Mouse (Mus musculus) MEL (cell line): ENCODE data around the gene Rabep1. TPM values are rescaled to one million over a fixed set of nuclear protein-coding genes. Genes with fewer than 3 reads are reported as not detected.

Source experiments
- DNase-seq: peaks from one replicate; pipeline ENCODE4 v3.0.0; 2011; ENCODE audit warnings: low read depth, low spot score
- H3K27ac ChIP-seq: 2 replicates; pipeline ENCODE4 v1.5.1; 2012; ENCODE audit warnings: low read depth, mild to moderate bottlenecking, control low read depth, low read length, moderate library complexity; ENCODE audit not compliant: control insufficient read depth
- H3K27me3 ChIP-seq, 2 experiments: fragments of 150-350 bp in 1 of 2; sonication (generic) in 1 of 2; 2 replicates each; pipeline ENCODE4 v1.6.1; 2012; ENCODE audit warnings: low read length in 2 of 2, mild to moderate bottlenecking in 2 of 2, improper control_type of control experiment in 1 of 2, moderate library complexity in 1 of 2; ENCODE audit not compliant: insufficient read depth in 2 of 2, control insufficient read depth in 1 of 2
- H3K36me3 ChIP-seq, 2 experiments: 2 replicates each; pipeline ENCODE4 v1.6.1; 2012 to 2014; ENCODE audit warnings: low read length in 2 of 2, improper control_type of control experiment in 1 of 2, inconsistent platforms in 1 of 2, mild to moderate bottlenecking in 1 of 2; ENCODE audit not compliant: insufficient read depth in 2 of 2, control insufficient read depth in 1 of 2
- H3K4me1 ChIP-seq, 2 experiments: fragments of 150-350 bp in 1 of 2; sonication (generic) in 1 of 2; 2 replicates each; pipeline ENCODE4 v1.6.1; 2012; ENCODE audit warnings: low read length in 2 of 2, improper control_type of control experiment in 1 of 2, mild to moderate bottlenecking in 1 of 2; ENCODE audit not compliant: insufficient read depth in 2 of 2, control insufficient read depth in 1 of 2
- H3K4me3 ChIP-seq, 2 experiments: fragments of 150-350 bp in 1 of 2; sonication (generic) in 1 of 2; 2 replicates each; pipeline ENCODE4 v1.5.1; 2012; ENCODE audit warnings: low read depth in 2 of 2, low read length in 2 of 2, mild to moderate bottlenecking in 2 of 2, moderate library complexity in 2 of 2, control low read depth in 1 of 2, improper control_type of control experiment in 1 of 2; ENCODE audit not compliant: control insufficient read depth in 1 of 2, insufficient read depth in 1 of 2
- H3K79me2 ChIP-seq: 2 replicates; pipeline ENCODE4 v1.6.1; 2012; ENCODE audit warnings: mild to moderate bottlenecking, low read length, moderate library complexity; ENCODE audit not compliant: control insufficient read depth, poor library complexity, insufficient read depth
- H3K9ac ChIP-seq: 2 replicates; pipeline ENCODE4 v1.6.1; 2012; ENCODE audit warnings: low read depth, mild to moderate bottlenecking, control low read depth, low read length, moderate library complexity; ENCODE audit not compliant: control insufficient read depth, poor library complexity, severe bottlenecking
- H3K9me3 ChIP-seq: fragments of 150-350 bp; sonication (generic); replicated peaks from 2 replicates; pipeline ENCODE4 v1.6.1; 2012; ENCODE audit warnings: mild to moderate bottlenecking, low read length, improper control_type of control experiment, moderate library complexity; ENCODE audit not compliant: insufficient read depth
- CHD1 ChIP-seq: IDR thresholded peaks from 2 replicates; pipeline ENCODE4 v1.6.1; 2012; ENCODE audit warnings: low read depth, mild to moderate bottlenecking, inconsistent platforms, low read length, improper control_type of control experiment
- ETS1 ChIP-seq: IDR thresholded peaks from 2 replicates; pipeline ENCODE4 v1.6.1; 2012; ENCODE audit warnings: low read depth, mild to moderate bottlenecking, inconsistent platforms, low read length, improper control_type of control experiment, moderate library complexity
- GABPA ChIP-seq: IDR thresholded peaks from 2 replicates; pipeline ENCODE4 v1.6.1; 2012; ENCODE audit warnings: low read depth, mild to moderate bottlenecking, inconsistent platforms, low read length, improper control_type of control experiment, moderate library complexity
- GATA1 ChIP-seq: IDR thresholded peaks from 2 replicates; pipeline ENCODE4 v1.6.1; 2011; ENCODE audit warnings: low read depth, low read length, improper control_type of control experiment
- JUND ChIP-seq: IDR thresholded peaks from 2 replicates; pipeline ENCODE4 v1.6.1; 2011; ENCODE audit warnings: low read depth, mild to moderate bottlenecking, improper control_type of control experiment, low read length
- MAZ ChIP-seq: IDR thresholded peaks from 2 replicates; pipeline ENCODE4 v1.6.1; 2012; ENCODE audit warnings: low read depth, mild to moderate bottlenecking, inconsistent platforms, low read length, improper control_type of control experiment
- MYB ChIP-seq: IDR thresholded peaks from 2 replicates; pipeline ENCODE4 v1.6.1; 2011; ENCODE audit warnings: mild to moderate bottlenecking, low read depth, low read length, improper control_type of control experiment
- POLR2A ChIP-seq, 2 experiments: IDR thresholded peaks; 2 replicates each; pipeline ENCODE4 v1.6.1; 2011 to 2012; ENCODE audit warnings: low read length in 2 of 2, mild to moderate bottlenecking in 2 of 2, control low read depth in 1 of 2, improper control_type of control experiment in 1 of 2, low read depth in 1 of 2, moderate library complexity in 1 of 2; ENCODE audit not compliant: control insufficient read depth in 1 of 2, insufficient read depth in 1 of 2, poor library complexity in 1 of 2
- POLR2AphosphoS2 ChIP-seq: IDR thresholded peaks from 2 replicates; pipeline ENCODE4 v1.6.1; 2011; ENCODE audit warnings: low read length, improper control_type of control experiment
- POLR2AphosphoS5 ChIP-seq: IDR thresholded peaks from 2 replicates; pipeline ENCODE4 v1.6.1; 2012; ENCODE audit warnings: low read depth, borderline replicate concordance, mild to moderate bottlenecking, inconsistent platforms, low read length, moderate library complexity, mixed read lengths
- RCOR1 ChIP-seq: IDR thresholded peaks from 2 replicates; pipeline ENCODE4 v1.6.1; 2012; ENCODE audit warnings: low read depth, mild to moderate bottlenecking, inconsistent platforms, low read length, improper control_type of control experiment
- SMC3 ChIP-seq: IDR thresholded peaks from 2 replicates; pipeline ENCODE4 v1.6.1; 2011; ENCODE audit warnings: low read depth, low read length, improper control_type of control experiment
- TAL1 ChIP-seq: IDR thresholded peaks from 2 replicates; pipeline ENCODE4 v1.6.1; 2012; ENCODE audit warnings: mild to moderate bottlenecking, inconsistent platforms, low read length, moderate library complexity, mixed read lengths
- USF2 ChIP-seq, 2 experiments: IDR thresholded peaks; 2 replicates each; pipeline ENCODE4 v1.6.1; 2011 to 2012; ENCODE audit warnings: improper control_type of control experiment in 2 of 2, low read length in 2 of 2, borderline replicate concordance in 1 of 2, inconsistent platforms in 1 of 2, low read depth in 1 of 2, mild to moderate bottlenecking in 1 of 2; ENCODE audit not compliant: insufficient read depth in 1 of 2
- ZC3H11A ChIP-seq: IDR thresholded peaks from 2 replicates; pipeline ENCODE4 v1.6.1; 2012; ENCODE audit warnings: low read depth, mild to moderate bottlenecking, inconsistent platforms, low read length, improper control_type of control experiment
- ZKSCAN1 ChIP-seq: IDR thresholded peaks from 2 replicates; pipeline ENCODE4 v1.6.1; 2012; ENCODE audit warnings: low read depth, mild to moderate bottlenecking, inconsistent platforms, low read length, improper control_type of control experiment, moderate library complexity
- ZMIZ1 ChIP-seq: IDR thresholded peaks from 2 replicates; pipeline ENCODE4 v1.6.1; 2012; ENCODE audit warnings: low read depth, mild to moderate bottlenecking, inconsistent platforms, low read length, improper control_type of control experiment, moderate library complexity
- ZNF384 ChIP-seq: IDR thresholded peaks from 2 replicates; pipeline ENCODE4 v1.6.1; 2012; ENCODE audit warnings: low read depth, mild to moderate bottlenecking, inconsistent platforms, low read length, improper control_type of control experiment
- polyA plus RNA-seq, 2 experiments: library from polyadenylated mRNA; stranded (reverse) in 1 of 2; unstranded in 1 of 2; fragments of >175 nt in 1 of 2; fragments of >200 nt in 1 of 2; gene quantifications; 2 replicates each; pipeline versions ENCODE4 v1.2.1 to v1.2.4; 2012; ENCODE audit warnings: low replicate concordance in 2 of 2, low read depth in 1 of 2; ENCODE audit not compliant: insufficient read length in 2 of 2, insufficient read depth in 1 of 2, missing spikeins in 1 of 2
- total RNA-seq: library from RNA; depleted of rRNA; stranded (reverse); fragments of 300-350 nt; gene quantifications from 2 replicates; pipeline ENCODE4 v1.2.3, GENCODE M21; 2012

Gene Rabep1
- total and polyA plus RNA-seq, 3 experiments: 24.2 to 72.2 (median 34.3) TPM

- TF ChIP-seq ZKSCAN1: no peak
- TF ChIP-seq TAL1: no peak
- TF ChIP-seq POLR2AphosphoS5: no peak
- TF ChIP-seq CHD1: no peak
- TF ChIP-seq ZNF384: 0 out of 2 replicates have a peak, but pooled peaks have one; percentile 20
- TF ChIP-seq RCOR1: no peak
- TF ChIP-seq ETS1: peak; percentile 10; the same call in 1 of the 2 replicates
- no peak for TF ChIP-seq GATA1
- TF ChIP-seq JUND: no peak
- TF ChIP-seq ZC3H11A: no peak
- TF ChIP-seq GABPA: no peak
- no peak for TF ChIP-seq USF2 (IDR thresholded peaks at IDR 0.05; ENCODE audit: borderline replicate concordance in 1 of 2, insufficient read depth in 1 of 2, low read depth in 1 of 2, low read length in 2 of 2)
- H3K9me3 ChIP-seq: no peaks in the 10 kb centered on the region
- H3K27me3 ChIP-seq: no peaks in the 10 kb centered on the region
- H3K4me1 ChIP-seq: peaks cover 0 to 7% of the 10 kb centered on the region in 2 experiments; a peak in 2 of 4 replicates
- no peak overlapping the region for H3K4me3 ChIP-seq
- peaks cover 11% of the 10 kb centered on the region for H3K79me2 ChIP-seq
- DNase-seq: peak; percentile 43
- H3K27ac ChIP-seq: no peak overlapping the region
- peaks cover 12 to 25% of the 10 kb centered on the region in 2 experiments for H3K36me3 ChIP-seq
- H3K9ac ChIP-seq: no peak overlapping the region
Measured at GRCm38 (mm10) chr11:70975193-70975592, 130.6 kb downstream of the Rabep1 start.

GRCm38 (mm10) chr11:70977293-70977692 is 132.7 kb downstream of the Rabep1 start:
- Histone ChIP-seq H3K9me3 (no peaks in the 10 kb centered on the region), H3K27ac (no peak overlapping the region), H3K4me3 (no peak overlapping the region), H3K36me3 (peaks cover 20 to 32% of the 10 kb centered on the region in 2 experiments), H3K9ac (no peak overlapping the region), H3K27me3 (no peaks in the 10 kb centered on the region), H3K4me1 (peaks cover 5 to 7% of the 10 kb centered on the region in 2 experiments), H3K79me2 (peaks cover 23% of the 10 kb centered on the region)
- TF ChIP-seq POLR2A (IDR thresholded peaks at IDR 0.05; ENCODE audit: control insufficient read depth in 1 of 2, insufficient read depth in 1 of 2, low read depth in 1 of 2, low read length in 2 of 2, poor library complexity in 1 of 2) (peak in 1 of 2 experiments; percentile 53; a peak in 2 of 4 replicates), ETS1 (no peak), SMC3 (peak; percentile 10; the same call in 1 of the 2 replicates), POLR2AphosphoS2 (peak; percentile 85; the same call in 1 of the 2 replicates)
- no peak for DNase-seq

- no peak for TF ChIP-seq MAZ
- TF ChIP-seq MYB: no peak
- TF ChIP-seq GATA1: 0 out of 2 replicates have a peak, but pooled peaks have one; percentile 11
- TF ChIP-seq ZMIZ1: peak; percentile 39; the same call in 1 of the 2 replicates
- peaks cover 5 to 10% of the 10 kb centered on the region in 2 experiments for H3K4me1 ChIP-seq
- DNase-seq: no peak
- no peak overlapping the region for H3K27ac ChIP-seq
- peaks cover 31% of the 10 kb centered on the region for H3K79me2 ChIP-seq
- peaks cover 23 to 33% of the 10 kb centered on the region in 2 experiments for H3K36me3 ChIP-seq
- H3K9ac ChIP-seq: no peak overlapping the region
- H3K9me3 ChIP-seq: no peaks in the 10 kb centered on the region
- H3K4me3 ChIP-seq: no peak overlapping the region
- H3K27me3 ChIP-seq: no peaks in the 10 kb centered on the region
Measured at GRCm38 (mm10) chr11:70980232-70980631, 135.7 kb downstream of the Rabep1 start.
